Mouse (Mus musculus): ENCODE data around the gene Asz1.

Asz1 gene

DNA sequence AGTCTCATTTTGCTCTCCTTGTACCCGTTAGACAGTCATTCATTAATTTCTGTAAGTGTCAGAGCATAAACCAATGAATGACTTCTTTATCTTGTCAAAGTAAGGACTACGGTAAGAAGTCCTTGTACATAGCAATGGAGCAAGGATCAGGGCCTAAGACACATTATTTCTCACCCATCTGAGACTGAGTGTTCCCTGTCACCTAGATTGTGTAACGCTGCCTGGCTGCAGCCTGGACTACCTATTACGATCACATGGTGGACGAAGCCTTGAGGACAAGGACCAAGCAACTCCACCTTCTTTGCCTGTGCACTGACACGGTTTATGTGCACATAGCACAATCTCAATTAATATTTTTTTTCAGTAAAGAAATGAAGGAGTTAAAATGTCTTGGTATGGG, 106.8 kb downstream of the Asz1 start:
- no peak for DNase-seq

Data from lung, postnatal 10 days (tissue).